Mouse (Mus musculus) splenic B cell, adult 2 months (primary cell): ENCODE results near the gene Rnf44.

Experiments used
- DNase-seq: peaks from one replicate; pipeline ENCODE4 v3.0.0-alpha.2; 2011; ENCODE audit warnings: low read depth, low spot score
- H3K27me3 ChIP-seq: 2 replicates; pipeline ENCODE4 v1.6.1; 2012; ENCODE audit warnings: mild to moderate bottlenecking, low read length, moderate library complexity, mixed read lengths; ENCODE audit not compliant: control insufficient read depth, poor library complexity, insufficient read depth, severe bottlenecking
- H3K36me3 ChIP-seq: 2 replicates; pipeline ENCODE4 v1.6.1; 2012; ENCODE audit warnings: mild to moderate bottlenecking, low read length, moderate library complexity, mixed read lengths; ENCODE audit not compliant: control insufficient read depth, poor library complexity, insufficient read depth, severe bottlenecking

The Rnf44 gene

DNA sequence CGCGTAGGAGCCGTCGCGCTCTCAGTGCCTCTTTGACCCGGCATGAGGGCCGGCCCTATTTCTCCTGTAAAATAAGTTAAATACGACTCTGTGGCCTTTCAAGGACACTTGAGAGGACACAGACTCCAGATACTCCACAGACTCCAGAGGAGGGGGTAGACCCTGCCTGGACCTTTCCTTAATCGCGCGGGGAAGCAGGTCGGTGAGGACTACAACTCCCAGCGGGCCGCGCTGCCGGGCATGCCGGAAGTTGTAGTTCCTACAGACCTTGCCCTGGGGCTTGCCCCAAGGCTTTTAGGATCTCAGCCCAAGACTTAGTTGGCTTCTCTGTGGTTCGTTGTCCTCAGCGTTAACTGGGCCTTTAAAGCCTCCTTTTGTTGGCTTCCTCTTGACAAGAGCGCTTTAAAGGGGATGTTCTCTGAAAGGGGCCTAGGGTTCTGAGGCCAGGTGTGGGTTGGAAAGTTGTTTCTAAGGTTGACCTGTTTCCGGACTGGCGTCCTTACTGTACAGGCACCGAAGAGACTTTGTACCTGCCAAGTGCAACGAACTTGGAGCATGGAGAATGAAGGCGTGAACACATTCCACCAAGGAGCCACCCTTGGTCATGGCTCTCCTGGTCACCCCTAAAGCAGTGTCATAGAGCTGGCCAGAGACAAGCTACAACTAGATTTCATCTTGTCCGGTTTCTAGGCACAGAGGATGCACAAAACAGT, 797 bp upstream of the Rnf44 start:
- no peak for DNase-seq
- no peaks in the 10 kb centered on the region for H3K36me3 ChIP-seq
- H3K27me3 ChIP-seq, result no peaks in the 10 kb centered on the region

GRCm38 (mm10) chr13:54692711-54693557, 773 bp downstream of the Rnf44 start:
- H3K36me3 ChIP-seq, result no peaks in the 10 kb centered on the region
- H3K27me3 ChIP-seq, result no peaks in the 10 kb centered on the region
- no peak for DNase-seq

DNA sequence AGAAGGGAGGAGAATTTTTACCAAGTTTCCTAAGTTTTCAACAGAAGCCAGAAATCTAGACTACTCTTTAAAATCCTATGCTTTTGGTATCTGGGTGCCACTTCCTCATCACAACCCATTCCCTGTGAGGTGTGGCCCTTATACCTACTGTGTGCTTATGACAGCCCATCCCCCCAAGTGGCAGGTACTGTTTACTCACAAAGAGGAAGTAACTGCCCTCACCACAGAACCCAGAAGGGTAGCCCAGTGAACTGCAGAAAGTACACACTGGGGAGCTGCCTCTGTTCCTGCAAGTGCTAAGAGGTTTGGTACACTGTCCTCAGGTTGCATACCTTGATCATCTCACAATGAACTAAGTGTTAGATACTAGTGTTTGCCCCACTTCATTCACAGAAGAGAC, 2.0 kb downstream of the Rnf44 start:
- DNase-seq, result peak; percentile 82
- Histone ChIP-seq H3K27me3 (no peaks in the 10 kb centered on the region), H3K36me3 (no peaks in the 10 kb centered on the region)

DNA sequence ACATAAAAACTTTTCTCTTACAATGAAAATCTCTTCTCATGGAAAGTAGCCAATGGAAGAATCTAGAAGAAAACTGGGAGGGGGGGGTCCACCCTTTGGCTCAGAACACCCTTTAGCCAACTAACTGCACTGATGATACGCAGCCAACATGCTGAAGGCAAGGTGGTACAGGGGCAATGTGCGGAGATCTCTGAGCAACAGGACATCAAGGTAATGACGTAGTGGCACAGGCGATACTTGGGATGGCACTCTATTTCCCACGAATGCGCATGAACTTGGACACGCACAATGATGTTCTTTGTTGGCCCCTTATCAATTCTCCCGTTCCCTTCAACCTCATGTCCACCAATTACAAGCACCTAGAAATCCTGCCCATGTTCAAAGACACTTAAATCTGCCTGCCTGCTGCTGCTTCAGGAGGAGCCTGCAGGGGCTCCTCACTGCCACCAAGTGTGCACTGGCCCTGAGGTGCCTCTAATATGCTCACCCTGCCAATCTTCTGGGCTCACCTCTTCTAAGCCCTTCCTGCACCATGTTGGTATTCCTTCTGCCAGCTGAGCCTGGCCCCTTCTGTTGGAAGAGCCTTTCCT, 3.5 kb downstream of the Rnf44 start:
- Histone ChIP-seq H3K27me3 (no peaks in the 10 kb centered on the region), H3K36me3 (no peaks in the 10 kb centered on the region)
- DNase-seq, result no peak

GRCm38 (mm10) chr13:54687575-54688424, 5.9 kb downstream of the Rnf44 start:
- peaks cover 10% of the 10 kb centered on the region for H3K36me3 ChIP-seq
- peak; percentile 98 for DNase-seq

DNA sequence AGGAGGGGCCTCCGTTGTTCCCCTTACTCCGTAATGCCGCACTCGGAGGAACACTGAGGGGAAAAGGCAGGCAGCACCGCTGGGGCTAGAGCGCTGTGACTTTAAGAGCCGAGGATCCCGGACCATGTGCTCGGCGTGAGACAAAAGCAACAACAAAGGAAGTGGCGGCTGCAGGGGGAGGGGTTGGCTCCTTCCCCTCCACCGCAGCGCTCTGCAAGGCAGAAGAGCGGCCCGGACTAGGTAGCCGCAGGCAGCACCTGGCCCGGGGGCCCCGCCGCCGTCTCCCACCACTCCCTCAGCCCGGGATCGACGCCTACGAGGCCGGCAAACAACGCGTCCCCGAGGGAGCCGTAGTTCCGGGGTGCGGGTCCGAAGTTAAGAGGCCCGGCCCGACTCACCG, 6.6 kb downstream of the Rnf44 start:
- H3K27me3 ChIP-seq, result no peaks in the 10 kb centered on the region

More at GRCm38 (mm10) chr13:54687575-54688424, 5.9 kb downstream of the Rnf44 start:
- H3K27me3 ChIP-seq, result no peaks in the 10 kb centered on the region

GRCm38 (mm10) chr13:54686139-54687053, 7.3 kb downstream of the Rnf44 start:
- no peak for DNase-seq
- Histone ChIP-seq H3K27me3 (no peaks in the 10 kb centered on the region), H3K36me3 (peaks cover 20% of the 10 kb centered on the region)

More for the DNA sequence above, 6.6 kb downstream of the Rnf44 start:
- peaks cover 13% of the 10 kb centered on the region for H3K36me3 ChIP-seq
- DNase-seq, result peak; percentile 86

DNA sequence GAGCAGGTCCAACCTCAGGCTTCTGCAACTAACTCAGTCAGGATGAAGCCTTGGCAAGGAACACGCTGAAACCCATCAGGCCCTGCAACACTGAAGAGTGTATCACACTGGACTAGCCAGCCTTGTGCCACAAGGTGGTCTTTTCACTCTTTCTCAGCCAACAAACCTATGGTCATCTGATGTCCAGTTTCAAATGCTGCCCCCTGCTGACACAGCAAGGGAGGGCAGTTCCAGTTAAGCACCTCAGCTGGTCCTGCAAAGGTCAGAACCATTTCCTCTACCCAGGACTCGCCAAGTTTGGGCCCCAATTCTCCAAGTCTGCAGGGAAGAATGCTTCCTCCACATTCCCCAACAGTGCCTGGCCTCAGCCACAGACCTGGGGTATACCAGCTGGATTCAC, 8.5 kb downstream of the Rnf44 start:
- no peaks in the 10 kb centered on the region for H3K27me3 ChIP-seq
- DNase-seq, result peak; percentile 33
- peaks cover 28% of the 10 kb centered on the region for H3K36me3 ChIP-seq

- peaks cover 31% of the 10 kb centered on the region for H3K36me3 ChIP-seq
- no peak for DNase-seq
- no peaks in the 10 kb centered on the region for H3K27me3 ChIP-seq
Measured at GRCm38 (mm10) chr13:54684140-54684896, 9.4 kb downstream of the Rnf44 start.

- no peak for DNase-seq
- Histone ChIP-seq H3K36me3 (peaks cover 33% of the 10 kb centered on the region), H3K27me3 (no peaks in the 10 kb centered on the region)
Measured at GRCm38 (mm10) chr13:54683301-54683700, 10.4 kb downstream of the Rnf44 start.

DNA sequence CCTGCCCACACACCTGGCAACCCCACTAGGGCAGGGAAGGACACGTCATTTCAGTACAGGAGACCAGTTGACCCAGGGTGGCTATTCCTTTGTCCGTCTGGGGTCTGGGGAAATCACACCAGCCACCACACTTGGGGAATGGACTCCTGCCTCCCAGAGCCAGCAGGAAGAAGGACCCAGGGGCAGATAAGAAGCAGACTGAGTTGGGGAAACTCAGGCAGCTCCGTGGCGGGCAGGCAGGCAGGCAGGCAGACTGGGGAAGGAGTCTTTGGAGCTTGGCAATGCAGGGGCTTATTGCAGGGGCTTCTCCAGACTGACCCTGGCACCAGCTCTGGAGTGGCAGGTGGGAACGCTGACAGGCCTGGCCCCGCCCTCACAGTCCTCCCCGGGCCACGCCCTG, 12.4 kb downstream of the Rnf44 start:
- DNase-seq, result no peak
- Histone ChIP-seq H3K36me3 (peaks cover 33% of the 10 kb centered on the region), H3K27me3 (no peaks in the 10 kb centered on the region)

DNA sequence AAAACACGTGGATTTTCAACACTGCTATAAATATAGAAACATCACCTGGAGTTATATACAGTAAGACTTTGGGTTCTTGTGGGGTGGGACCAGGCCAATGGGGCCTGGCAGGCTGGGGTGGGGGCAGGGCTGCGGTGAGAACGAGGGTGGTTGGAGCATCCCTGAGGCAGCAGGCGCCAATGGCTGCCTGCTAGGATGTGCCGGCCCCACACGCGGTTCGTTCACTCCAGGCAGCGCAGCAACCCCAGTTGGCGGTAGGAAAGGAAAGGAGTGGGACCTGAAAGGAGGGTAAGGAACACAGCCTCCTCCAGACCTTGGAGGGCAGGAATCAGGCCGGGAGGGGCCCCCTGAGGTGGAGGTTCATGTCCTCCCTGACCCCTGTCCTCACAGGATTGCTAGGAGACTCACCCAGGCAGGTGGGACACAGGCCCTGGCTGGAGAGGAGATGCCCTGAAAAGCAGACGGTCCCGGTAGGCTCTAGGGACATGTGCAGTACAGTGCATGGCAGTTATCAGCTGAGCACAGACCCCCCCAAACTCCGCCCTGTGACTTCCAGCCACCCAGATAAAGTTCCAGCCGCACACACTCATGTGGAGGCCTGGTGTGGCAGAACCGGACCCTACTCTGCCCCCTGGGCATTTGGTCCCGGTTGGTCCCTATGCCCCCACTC, 13.4 kb downstream of the Rnf44 start:
- H3K36me3 ChIP-seq, result peaks cover 33% of the 10 kb centered on the region
- no peak for DNase-seq
- H3K27me3 ChIP-seq, result no peaks in the 10 kb centered on the region

DNA sequence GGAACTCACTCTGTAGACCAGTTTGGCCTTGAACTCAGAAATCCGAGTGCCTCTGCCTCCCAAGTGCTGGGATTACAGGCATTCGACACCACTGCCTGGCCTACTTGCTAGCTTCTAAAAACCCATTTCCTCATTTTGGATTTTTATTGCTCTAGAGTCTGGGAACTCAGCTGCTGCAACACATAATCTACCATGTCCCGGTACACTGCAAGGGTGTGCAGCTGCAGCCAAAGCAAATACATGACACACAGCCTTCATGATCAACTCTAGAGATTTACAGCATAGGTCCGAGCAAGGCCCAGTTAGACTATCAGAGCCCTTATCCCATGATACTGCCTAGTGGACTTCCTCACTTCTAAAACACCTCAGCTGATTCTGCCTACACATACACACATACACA, 15.4 kb downstream of the Rnf44 start:
- no peak for DNase-seq
- no peaks in the 10 kb centered on the region for H3K27me3 ChIP-seq
- H3K36me3 ChIP-seq, result peaks cover 28% of the 10 kb centered on the region
